Mouse (Mus musculus): ENCODE measurements at regions not wholly inside any gene's neighbourhood (a gene's known extent, or its start where the extent isn't known, plus 50 kb on each side); places are given as distances from the start of the nearest gene placed in this dataset.

- DNase-seq (ENCODE audit: extremely low read depth, low read depth), result peak; percentile 76
Measured at GRCm38 (mm10) chr3:61064720-61065119, 62.1 kb downstream of the P2ry1 start.

GRCm38 (mm10) chr3:61067067-61067466 is 64.5 kb downstream of the P2ry1 start:
- DNase-seq (ENCODE audit: extremely low read depth, low read depth), result no peak

- DNase-seq (ENCODE audit: extremely low read depth, low read depth), result no peak
Measured at GRCm38 (mm10) chr3:61068229-61068628, 65.6 kb downstream of the P2ry1 start.

- DNase-seq (ENCODE audit: extremely low read depth, low read depth), result no peak
Measured at GRCm38 (mm10) chr3:61071041-61071440, 68.4 kb downstream of the P2ry1 start.

GRCm38 (mm10) chr3:61072330-61072729 is 69.7 kb downstream of the P2ry1 start:
- peak; percentile 52 for DNase-seq (ENCODE audit: extremely low read depth, low read depth)

GRCm38 (mm10) chr3:61073103-61073502 is 70.5 kb downstream of the P2ry1 start:
- DNase-seq (ENCODE audit: extremely low read depth, low read depth), result no peak

- DNase-seq (ENCODE audit: extremely low read depth, low read depth), result no peak
Measured at GRCm38 (mm10) chr3:61073806-61074205, 71.2 kb downstream of the P2ry1 start.

- DNase-seq (ENCODE audit: extremely low read depth, low read depth), result no peak
Measured at GRCm38 (mm10) chr3:61075839-61076238, 73.2 kb downstream of the P2ry1 start.

GRCm38 (mm10) chr3:61089931-61090330 is 87.3 kb downstream of the P2ry1 start:
- no peak for DNase-seq (ENCODE audit: extremely low read depth, low read depth)

GRCm38 (mm10) chr3:61092031-61092430 is 89.4 kb downstream of the P2ry1 start:
- no peak for DNase-seq (ENCODE audit: extremely low read depth, low read depth)

GRCm38 (mm10) chr3:61116364-61116763 is 113.8 kb downstream of the P2ry1 start:
- DNase-seq (ENCODE audit: extremely low read depth, low read depth), result no peak

GRCm38 (mm10) chr3:61133096-61133495 is 130.5 kb downstream of the P2ry1 start:
- DNase-seq (ENCODE audit: extremely low read depth, low read depth), result no peak

- DNase-seq (ENCODE audit: extremely low read depth, low read depth), result no peak
Measured at GRCm38 (mm10) chr3:61154087-61154486, 151.5 kb downstream of the P2ry1 start.

- peak; percentile 93 for DNase-seq (ENCODE audit: extremely low read depth, low read depth)
Measured at GRCm38 (mm10) chr3:61159811-61160210, 157.2 kb downstream of the P2ry1 start.

GRCm38 (mm10) chr3:61161384-61161783 is 158.8 kb downstream of the P2ry1 start:
- DNase-seq (ENCODE audit: extremely low read depth, low read depth), result no peak

GRCm38 (mm10) chr3:61185789-61186188 is 175.6 kb upstream of the Rap2b start:
- no peak for DNase-seq (ENCODE audit: extremely low read depth, low read depth)

GRCm38 (mm10) chr3:61188662-61189061 is 172.8 kb upstream of the Rap2b start:
- DNase-seq (ENCODE audit: extremely low read depth, low read depth), result no peak

- no peak for DNase-seq (ENCODE audit: extremely low read depth, low read depth)
Measured at GRCm38 (mm10) chr3:61216562-61216961, 144.9 kb upstream of the Rap2b start.

GRCm38 (mm10) chr3:61224505-61224904 is 136.9 kb upstream of the Rap2b start:
- DNase-seq (ENCODE audit: extremely low read depth, low read depth), result no peak

GRCm38 (mm10) chr3:61225054-61225453 is 136.4 kb upstream of the Rap2b start:
- DNase-seq (ENCODE audit: extremely low read depth, low read depth), result no peak

- peak; percentile 16 for DNase-seq (ENCODE audit: extremely low read depth, low read depth)
Measured at GRCm38 (mm10) chr3:61241380-61241779, 120.1 kb upstream of the Rap2b start.

GRCm38 (mm10) chr3:61243876-61244527 is 117.4 kb upstream of the Rap2b start:
- peak; percentile 41 for DNase-seq (ENCODE audit: extremely low read depth, low read depth)

GRCm38 (mm10) chr3:61246429-61246828 is 115.0 kb upstream of the Rap2b start:
- no peak for DNase-seq (ENCODE audit: extremely low read depth, low read depth)

GRCm38 (mm10) chr3:61247344-61247743 is 114.1 kb upstream of the Rap2b start:
- no peak for DNase-seq (ENCODE audit: extremely low read depth, low read depth)

Data from MEL-GATA-1-ER (cell line).